Comparison of ENCODE assay signal across 22 mouse cellular contexts in genomic region chr1:119544611-119545155, GRCm38 (mm10). TPM values are rescaled to one million over a fixed set of nuclear protein-coding genes. Genes with fewer than 3 reads are reported as not detected.
DNase-seq lines count a peak whose midpoint lies in the region; ATAC-seq and TF ChIP-seq lines count a peak whose summit lies in the region.
"Had no signal": no experiment of that assay in that cellular context is flagged by ENCODE, and none has a peak within 500 bp of the region (broad histone marks: within the 10 kb centered on the region; RNA-seq: fewer than 3 reads in every experiment).

No protein-coding gene starts in this region.

- TF ChIP-seq EP300 in liver, embryonic 14.5 days (IDR thresholded peaks at IDR 0.05; ENCODE audit: low read depth) = no peak

- no peak for TF ChIP-seq CTCF in liver, embryonic 14.5 days (IDR thresholded peaks at IDR 0.05; ENCODE audit: low read depth)

- 69% methylated on average over 5 of the region's 5 CpGs for WGBS in heart, embryonic 11.5 days (ENCODE audit: insufficient replicate concordance)
- WGBS in liver, embryonic 14.5 days (ENCODE audit: insufficient replicate concordance) = 71% methylated on average over 5 of the region's 5 CpGs
- WGBS in liver, embryonic 11.5 days = 70% methylated on average over 5 of the region's 5 CpGs
- 73% methylated on average over 5 of the region's 5 CpGs for WGBS in limb, embryonic 10.5 days
- WGBS in hindbrain, embryonic 10.5 days = 96% methylated on average over 5 of the region's 5 CpGs

- no peaks in the 10 kb centered on the region for H3K27me3 ChIP-seq in heart, embryonic 11.5 days (ENCODE audit: control insufficient read depth, insufficient read depth, low read length)
- H3K27me3 ChIP-seq in liver, embryonic 14.5 days (ENCODE audit: control insufficient read depth, insufficient read depth, low read length) = no peaks in the 10 kb centered on the region
- H3K27me3 ChIP-seq in liver, embryonic 11.5 days (replicated peaks; ENCODE audit: control insufficient read depth, insufficient read depth, low read length) = no peaks in the 10 kb centered on the region
- no peaks in the 10 kb centered on the region for H3K27me3 ChIP-seq in limb, embryonic 10.5 days (ENCODE audit: low read depth, poor library complexity, severe bottlenecking)
- H3K27me3 ChIP-seq in hindbrain, embryonic 10.5 days (ENCODE audit: insufficient read depth, poor library complexity, severe bottlenecking) = no peaks in the 10 kb centered on the region
- H3K27me3 ChIP-seq: embryonic facial prominence, embryonic 13.5 days; forebrain, embryonic 12.5 days; kidney, embryonic 15.5 days; midbrain, embryonic 12.5 days had no signal

- H3K9me3 ChIP-seq in heart, embryonic 11.5 days (replicated peaks; ENCODE audit: control insufficient read depth, low read length) = no peaks in the 10 kb centered on the region
- H3K9me3 ChIP-seq in liver, embryonic 14.5 days (ENCODE audit: control insufficient read depth, low read length) = no peaks in the 10 kb centered on the region
- H3K9me3 ChIP-seq in liver, embryonic 11.5 days (ENCODE audit: control insufficient read depth, low read length) = no peaks in the 10 kb centered on the region
- no peaks in the 10 kb centered on the region for H3K9me3 ChIP-seq in limb, embryonic 10.5 days (replicated peaks)
- no peaks in the 10 kb centered on the region for H3K9me3 ChIP-seq in hindbrain, embryonic 10.5 days
- H3K9me3 ChIP-seq: embryonic facial prominence, embryonic 13.5 days; forebrain, embryonic 12.5 days; kidney, embryonic 15.5 days; midbrain, embryonic 12.5 days had no signal

- H3K36me3 ChIP-seq in heart, embryonic 11.5 days (ENCODE audit: control insufficient read depth, insufficient read depth, low read length) = no peaks in the 10 kb centered on the region
- no peaks in the 10 kb centered on the region for H3K36me3 ChIP-seq in liver, embryonic 14.5 days (replicated peaks; ENCODE audit: control insufficient read depth, insufficient read depth, low read depth)
- H3K36me3 ChIP-seq in liver, embryonic 11.5 days (ENCODE audit: control insufficient read depth, insufficient read depth, low read length) = no peaks in the 10 kb centered on the region
- peaks cover 51% of the 10 kb centered on the region for H3K36me3 ChIP-seq in limb, embryonic 10.5 days
- H3K36me3 ChIP-seq in hindbrain, embryonic 10.5 days = peaks cover 74% of the 10 kb centered on the region
- H3K36me3 ChIP-seq: embryonic facial prominence, embryonic 13.5 days had no signal

- H3K27ac ChIP-seq in heart, embryonic 11.5 days (ENCODE audit: low read depth, low read length) = peak overlapping the region; percentile 17; the same call in 1 of the 2 replicates
- H3K27ac ChIP-seq in liver, embryonic 14.5 days = no peak overlapping the region
- no peak overlapping the region for H3K27ac ChIP-seq in liver, embryonic 11.5 days (ENCODE audit: low read depth, low read length)
- 0 out of 2 replicates have a peak overlapping the region, but pooled peaks have one; percentile 26 for H3K27ac ChIP-seq in limb, embryonic 10.5 days
- no peak overlapping the region for H3K27ac ChIP-seq in hindbrain, embryonic 10.5 days
- H3K27ac ChIP-seq: embryonic facial prominence, embryonic 13.5 days; forebrain, embryonic 12.5 days; hindbrain, embryonic 14.5 days; kidney, embryonic 15.5 days; left cerebral cortex, adult 2 months; midbrain, embryonic 12.5 days had no signal

- no peak for ATAC-seq in heart, embryonic 11.5 days (replicated peaks; ENCODE audit: insufficient number of reproducible peaks, low FRiP score, low TSS enrichment)
- peak; percentile 29; the same call in 1 of the 2 replicates for ATAC-seq in liver, embryonic 14.5 days (ENCODE audit: insufficient read depth)
- no peak; the same call in 1 of the 2 replicates for ATAC-seq in liver, embryonic 11.5 days (replicated peaks; ENCODE audit: low FRiP score)
- ATAC-seq: CD4-positive, CD25-positive, alpha-beta regulatory T cell, adult 4 months had no signal

- H3K4me2 ChIP-seq in heart, embryonic 11.5 days = no peak overlapping the region
- no peak overlapping the region for H3K4me2 ChIP-seq in liver, embryonic 14.5 days (ENCODE audit: low read depth)
- no peak overlapping the region for H3K4me2 ChIP-seq in liver, embryonic 11.5 days
- H3K4me2 ChIP-seq: embryonic facial prominence, embryonic 13.5 days; forebrain, embryonic 12.5 days; hindbrain, embryonic 14.5 days; kidney, embryonic 15.5 days; midbrain, embryonic 12.5 days had no signal

- H3K9ac ChIP-seq in heart, embryonic 11.5 days (ENCODE audit: low read depth, low read length) = no peak overlapping the region
- no peak overlapping the region for H3K9ac ChIP-seq in liver, embryonic 14.5 days (replicated peaks)
- H3K9ac ChIP-seq in liver, embryonic 11.5 days (ENCODE audit: low read depth, low read length) = no peak overlapping the region
- H3K9ac ChIP-seq: embryonic facial prominence, embryonic 13.5 days; forebrain, embryonic 12.5 days; hindbrain, embryonic 14.5 days; kidney, embryonic 15.5 days; midbrain, embryonic 12.5 days had no signal

- peaks cover 28% of the 10 kb centered on the region for H3K4me1 ChIP-seq in heart, embryonic 11.5 days (ENCODE audit: control insufficient read depth, insufficient read depth, low read length)
- H3K4me1 ChIP-seq in liver, embryonic 14.5 days (replicated peaks; ENCODE audit: control insufficient read depth in 2 of 2, insufficient read depth in 2 of 2, low read length in 1 of 2) = peaks cover 7 to 19% of the 10 kb centered on the region in 2 experiments
- H3K4me1 ChIP-seq in liver, embryonic 11.5 days (replicated peaks; ENCODE audit: control insufficient read depth, insufficient read depth, low read length) = peaks cover 8% of the 10 kb centered on the region
- peaks cover 8% of the 10 kb centered on the region; the same call in 1 of the 2 replicates for H3K4me1 ChIP-seq in limb, embryonic 10.5 days
- no peaks in the 10 kb centered on the region for H3K4me1 ChIP-seq in hindbrain, embryonic 10.5 days (replicated peaks)
- H3K4me1 ChIP-seq: embryonic facial prominence, embryonic 13.5 days; forebrain, embryonic 12.5 days; midbrain, embryonic 12.5 days had no signal

- no peak overlapping the region for H3K4me3 ChIP-seq in heart, embryonic 11.5 days (ENCODE audit: low read depth, low read length)
- H3K4me3 ChIP-seq in liver, embryonic 14.5 days (ENCODE audit: insufficient read depth in 1 of 2, low read depth in 2 of 2, low read length in 2 of 2) = no peak overlapping the region
- no peak overlapping the region for H3K4me3 ChIP-seq in liver, embryonic 11.5 days (ENCODE audit: low read depth, low read length)
- H3K4me3 ChIP-seq in limb, embryonic 10.5 days = no peak overlapping the region
- no peak overlapping the region for H3K4me3 ChIP-seq in hindbrain, embryonic 10.5 days
- H3K4me3 ChIP-seq: embryonic facial prominence, embryonic 13.5 days; erythroblast, embryonic 14.5 days; forebrain, embryonic 12.5 days; kidney, embryonic 15.5 days; left cerebral cortex, adult 2 months; midbrain, embryonic 12.5 days had no signal

- no peak for DNase-seq in heart, adult 18-20 months
- no peak for DNase-seq in liver, embryonic 14.5 days (ENCODE audit: low read depth in 3 of 3, low spot score in 3 of 3)
- DNase-seq in liver, embryonic 11.5 days (ENCODE audit: low spot score) = no peak
- peak; percentile 30 for DNase-seq in c-Kit-positive CD71-positive TER-119-positive erythroid progenitor cells, embryonic 14.5 days (ENCODE audit: low spot score)
- DNase-seq in limb, embryonic 10.5 days (ENCODE audit: low spot score) = peak; percentile 29
- DNase-seq in hindbrain, embryonic 10.5 days (ENCODE audit: low spot score) = no peak
- DNase-seq: adrenal gland, postnatal 14 days; cerebellum, adult 8-10 months; cerebellum, postnatal 36 days; embryo, embryonic 11 days; gastrocnemius, postnatal 36 days; layer of hippocampus, adult 9-11 months; thymus, adult 18-20 months had no signal

RNA-seq across cellular contexts. Expression of gene Tmem185b, which starts 18.7 kb away (rescaled TPM):
- polyA plus RNA-seq in heart, embryonic 11.5 days (2014; fragmentation: Nextera tagmentation; extraction: Ambion mirVana) = 23.1 and 25.8 TPM in 2 replicates
- 10 to 100 TPM; 13.5 to 15.6 TPM for total RNA-seq in heart, adult 18-20 months (2021)
- 6.0 and 7.0 TPM in 2 replicates for polyA plus RNA-seq in liver, embryonic 14.5 days (2012; rRNA removed)
- polyA plus RNA-seq in liver, embryonic 14.5 days (2014; fragmentation: Nextera tagmentation; extraction: Ambion mirVana) = 5.9 and 8.2 TPM in 2 replicates
- polyA plus RNA-seq in liver, embryonic 11.5 days (2014; fragmentation: Nextera tagmentation; extraction: Ambion mirVana) = 17.6 and 21.7 TPM in 2 replicates
- 20.7 and 20.9 TPM in 2 replicates for polyA plus RNA-seq in limb, embryonic 10.5 days (2016; fragmentation: Nextera tagmentation; extraction: Ambion mirVana)
- polyA plus RNA-seq in hindbrain, embryonic 10.5 days (2016; fragmentation: Nextera tagmentation; extraction: Ambion mirVana) = 17.9 and 20.2 TPM in 2 replicates

RNA-seq across cellular contexts. Expression of gene Ralb, which starts 40.1 kb away (rescaled TPM):
- polyA plus RNA-seq in heart, embryonic 11.5 days (2014; fragmentation: Nextera tagmentation; extraction: Ambion mirVana) = 146 and 166 TPM in 2 replicates
- total RNA-seq in heart, adult 18-20 months (2021) = 10 to 100 TPM; 25.0 to 27.9 TPM
- 8.7 and 11.6 TPM in 2 replicates for polyA plus RNA-seq in liver, embryonic 14.5 days (2012; rRNA removed)
- polyA plus RNA-seq in liver, embryonic 14.5 days (2014; fragmentation: Nextera tagmentation; extraction: Ambion mirVana) = 25.7 and 26.0 TPM in 2 replicates
- polyA plus RNA-seq in liver, embryonic 11.5 days (2014; fragmentation: Nextera tagmentation; extraction: Ambion mirVana) = 92.1 and 96.8 TPM in 2 replicates
- polyA plus RNA-seq in limb, embryonic 10.5 days (2016; fragmentation: Nextera tagmentation; extraction: Ambion mirVana) = 106 and 112 TPM in 2 replicates
- polyA plus RNA-seq in hindbrain, embryonic 10.5 days (2016; fragmentation: Nextera tagmentation; extraction: Ambion mirVana) = 96.8 and 103 TPM in 2 replicates

Comparison
In these comparisons a context has a peak if more than half of its experiments do, and no peak if none do; other contexts are left out.
1. H3K27ac ChIP-seq: peak in heart, embryonic 11.5 days (single experiment) and limb, embryonic 10.5 days (single experiment); none in liver, embryonic 14.5 days (single experiment), liver, embryonic 11.5 days (single experiment) and hindbrain, embryonic 10.5 days (single experiment).
2. DNase-seq: peak in c-Kit-positive CD71-positive TER-119-positive erythroid progenitor cells, embryonic 14.5 days (single experiment) and limb, embryonic 10.5 days (single experiment); none in heart, adult 18-20 months (0 of 2), liver, embryonic 14.5 days (0 of 3), liver, embryonic 11.5 days (single experiment) and hindbrain, embryonic 10.5 days (single experiment).